Mouse (Mus musculus) CH12.LX (cell line): ENCODE measurements around the gene Ddah1. TPM values are rescaled to one million over a fixed set of nuclear protein-coding genes. Genes with fewer than 3 reads are reported as not detected.

ENCODE experiments used
- DNase-seq: peaks from one replicate; pipeline ENCODE4 v3.0.0-alpha.2; 2013; ENCODE audit errors: extremely low read depth
- H3K27ac ChIP-seq: 2 replicates; pipeline ENCODE4 v1.5.1; 2012; ENCODE audit warnings: low read depth, mild to moderate bottlenecking, control low read depth, moderate library complexity; ENCODE audit not compliant: insufficient read depth
- H3K27me3 ChIP-seq: replicated peaks from 2 replicates; pipeline ENCODE3; 2012; ENCODE audit warnings: inconsistent platforms
- H3K36me3 ChIP-seq, 2 experiments: replicated peaks in 1 of 2; 2 replicates each; pipeline versions ENCODE3 to v1.6.1; 2012; ENCODE audit warnings: inconsistent platforms in 1 of 2, low read length in 1 of 2, mild to moderate bottlenecking in 1 of 2, mixed read lengths in 1 of 2, moderate library complexity in 1 of 2; ENCODE audit not compliant: control insufficient read depth in 1 of 2, insufficient read depth in 1 of 2
- H3K4me1 ChIP-seq, 2 experiments: 2 replicates each; pipeline ENCODE4 v1.6.1; 2012; ENCODE audit warnings: inconsistent platforms in 1 of 2, moderate library complexity in 1 of 2; ENCODE audit not compliant: insufficient read depth in 2 of 2, control insufficient read depth in 1 of 2
- H3K4me2 ChIP-seq: 2 replicates; pipeline ENCODE4 v1.6.1; 2012; ENCODE audit warnings: low read depth, mild to moderate bottlenecking, control low read depth; ENCODE audit not compliant: poor library complexity, insufficient read depth, severe bottlenecking
- H3K4me3 ChIP-seq, 3 experiments: fragments of 150-350 bp in 1 of 3; sonication (generic) in 1 of 3; replicated peaks in 1 of 3; 2 replicates each; pipeline versions ENCODE3 to v1.5.1; 2011 to 2012; ENCODE audit warnings: low read depth in 2 of 3, low read length in 2 of 3, mild to moderate bottlenecking in 2 of 3, moderate library complexity in 2 of 3, control low read depth in 1 of 3, improper control_type of control experiment in 1 of 3, inconsistent platforms in 1 of 3, mixed read lengths in 1 of 3; ENCODE audit not compliant: poor library complexity in 1 of 3
- H3K79me2 ChIP-seq: replicated peaks from 2 replicates; pipeline ENCODE4 v1.6.1; 2012; ENCODE audit warnings: mild to moderate bottlenecking, moderate library complexity; ENCODE audit not compliant: control insufficient read depth, poor library complexity, insufficient read depth, severe bottlenecking; ENCODE audit errors: extremely low read depth
- H3K9ac ChIP-seq: 2 replicates; pipeline ENCODE4 v1.6.1; 2012; ENCODE audit warnings: low read depth, mild to moderate bottlenecking, control low read depth, moderate library complexity; ENCODE audit not compliant: insufficient read depth
- H3K9me3 ChIP-seq: replicated peaks from 2 replicates; pipeline ENCODE3; 2012; ENCODE audit warnings: low read length, inconsistent platforms, mixed read lengths
- CTCF ChIP-seq, 2 experiments: IDR thresholded peaks in 1 of 2; conservative IDR thresholded peaks in 1 of 2; 2 replicates each; pipeline ENCODE4 v1.5.1; 2011 to 2012; ENCODE audit warnings: low read depth in 2 of 2, low read length in 2 of 2, improper control_type of control experiment in 1 of 2, inconsistent platforms in 1 of 2, mild to moderate bottlenecking in 1 of 2, moderate library complexity in 1 of 2
- E2F4 ChIP-seq: IDR thresholded peaks from 2 replicates; pipeline ENCODE4 v1.6.1; 2011; ENCODE audit warnings: low read depth, low read length, improper control_type of control experiment; ENCODE audit not compliant: insufficient replicate concordance
- ELF1 ChIP-seq: IDR thresholded peaks from 2 replicates; pipeline ENCODE4 v1.6.1; 2014; ENCODE audit warnings: low read depth, mild to moderate bottlenecking, inconsistent platforms, low read length, improper control_type of control experiment
- EP300 ChIP-seq: IDR thresholded peaks from 2 replicates; pipeline ENCODE4 v1.6.1; 2011; ENCODE audit warnings: low read length, improper control_type of control experiment
- ETS1 ChIP-seq: conservative IDR thresholded peaks from 2 replicates; pipeline ENCODE4 v1.6.1; 2012; ENCODE audit warnings: low read depth, mild to moderate bottlenecking, inconsistent platforms, low read length, improper control_type of control experiment, moderate library complexity
- GABPA ChIP-seq: IDR thresholded peaks from 2 replicates; pipeline ENCODE4 v1.6.1; 2012; ENCODE audit warnings: low read depth, low read length, improper control_type of control experiment, inconsistent platforms; ENCODE audit not compliant: insufficient replicate concordance
- HCFC1 ChIP-seq: IDR thresholded peaks from 2 replicates; pipeline ENCODE4 v1.6.1; 2012; ENCODE audit warnings: low read depth, mild to moderate bottlenecking, inconsistent platforms, low read length, improper control_type of control experiment
- IRF4 ChIP-seq: IDR thresholded peaks from 2 replicates; pipeline ENCODE4 v1.6.1; 2014; ENCODE audit warnings: low read depth, mild to moderate bottlenecking, inconsistent platforms, low read length, improper control_type of control experiment
- JUN ChIP-seq: IDR thresholded peaks from 2 replicates; pipeline ENCODE4 v1.6.1; 2011; ENCODE audit warnings: low read depth, mild to moderate bottlenecking, low read length, improper control_type of control experiment, moderate library complexity; ENCODE audit not compliant: insufficient read depth
- JUND ChIP-seq: conservative IDR thresholded peaks from 2 replicates; pipeline ENCODE4 v1.6.1; 2011; ENCODE audit warnings: low read depth, low read length, improper control_type of control experiment
- MAFK ChIP-seq: IDR thresholded peaks from 2 replicates; pipeline ENCODE4 v1.6.1; 2011; ENCODE audit warnings: low read length, improper control_type of control experiment; ENCODE audit not compliant: insufficient replicate concordance
- MAX ChIP-seq: IDR thresholded peaks from 2 replicates; pipeline ENCODE4 v1.6.1; 2011; ENCODE audit warnings: low read length, improper control_type of control experiment
- MAZ ChIP-seq: IDR thresholded peaks from 2 replicates; pipeline ENCODE4 v1.6.1; 2012; ENCODE audit warnings: low read depth, mild to moderate bottlenecking, inconsistent platforms, low read length, improper control_type of control experiment, moderate library complexity
- NELFE ChIP-seq: IDR thresholded peaks from 2 replicates; pipeline ENCODE4 v1.6.1; 2011; ENCODE audit warnings: low read depth, low read length, improper control_type of control experiment
- NRF1 ChIP-seq: IDR thresholded peaks from 2 replicates; pipeline ENCODE4 v1.6.1; 2014; ENCODE audit warnings: low read depth, mild to moderate bottlenecking, inconsistent platforms, low read length, improper control_type of control experiment, moderate library complexity
- PAX5 ChIP-seq: IDR thresholded peaks from 2 replicates; pipeline ENCODE4 v1.6.1; 2012; ENCODE audit warnings: low read length, inconsistent platforms, mixed read lengths
- POLR2A ChIP-seq: IDR thresholded peaks from 2 replicates; pipeline ENCODE4 v1.6.1; 2011; ENCODE audit warnings: low read depth, mild to moderate bottlenecking, improper control_type of control experiment, low read length
- POLR2AphosphoS2 ChIP-seq: IDR thresholded peaks from 2 replicates; pipeline ENCODE4 v1.6.1; 2011; ENCODE audit warnings: low read depth, low read length, improper control_type of control experiment
- RAD21 ChIP-seq: IDR thresholded peaks from 2 replicates; pipeline ENCODE4 v1.6.1; 2011; ENCODE audit warnings: low read depth, mild to moderate bottlenecking, low read length, improper control_type of control experiment, moderate library complexity
- RCOR1 ChIP-seq: conservative IDR thresholded peaks from 2 replicates; pipeline ENCODE4 v1.6.1; 2012; ENCODE audit warnings: low read depth, mild to moderate bottlenecking, inconsistent platforms, low read length, improper control_type of control experiment
- SIN3A ChIP-seq: IDR thresholded peaks from 2 replicates; pipeline ENCODE4 v1.6.1; 2012; ENCODE audit warnings: low read length, improper control_type of control experiment, inconsistent platforms
- SMC3 ChIP-seq: IDR thresholded peaks from 2 replicates; pipeline ENCODE4 v1.6.1; 2011; ENCODE audit warnings: low read depth, low read length, improper control_type of control experiment
- TBP ChIP-seq: conservative IDR thresholded peaks from 2 replicates; pipeline ENCODE4 v1.6.1; 2011; ENCODE audit warnings: low read depth, low read length, improper control_type of control experiment
- UBTF ChIP-seq: IDR thresholded peaks from 2 replicates; pipeline ENCODE4 v1.6.1; 2012; ENCODE audit warnings: low read depth, mild to moderate bottlenecking, inconsistent platforms, low read length, improper control_type of control experiment, moderate library complexity
- USF1 ChIP-seq: IDR thresholded peaks from 2 replicates; pipeline ENCODE4 v1.6.1; 2014; ENCODE audit warnings: low read depth, mild to moderate bottlenecking, inconsistent platforms, low read length, improper control_type of control experiment
- ZKSCAN1 ChIP-seq: IDR thresholded peaks from 2 replicates; pipeline ENCODE4 v1.6.1; 2012; ENCODE audit warnings: low read depth, inconsistent platforms, low read length, improper control_type of control experiment, borderline replicate concordance
- ZMIZ1 ChIP-seq: IDR thresholded peaks from 2 replicates; pipeline ENCODE4 v1.6.1; 2012; ENCODE audit warnings: low read depth, mild to moderate bottlenecking, inconsistent platforms, low read length, improper control_type of control experiment
- ZNF384 ChIP-seq: IDR thresholded peaks from 2 replicates; pipeline ENCODE4 v1.6.1; 2012; ENCODE audit warnings: low read depth, low read length, improper control_type of control experiment, inconsistent platforms
- dilution Hi-C: fragments of 300-500 bp; cut with MboI; formaldehyde crosslinking; loops from 2 replicates; pipeline ENCODE4 v1.14.3; 2020; ENCODE audit warnings: low sequenced_read_pairs; ENCODE audit not compliant: extremely low pct_unique_long_range_greater_than_20kb, extremely low pct_ligation_motif_present
- in situ Hi-C: fragments of 300-500 bp; cut with MboI; formaldehyde crosslinking; loops from 3 replicates; pipeline ENCODE4 v1.14.3; 2019; ENCODE audit warnings: low sequenced_read_pairs, low pct_ligation_motif_present, low pct_unique_long_range_greater_than_20kb, mixed read lengths
- polyA plus RNA-seq: library from polyadenylated mRNA; unstranded; fragments of >175 nt; gene quantifications from 2 replicates; pipeline ENCODE4 v1.2.1, GENCODE M21; 2012; ENCODE audit warnings: low read depth; ENCODE audit not compliant: insufficient read length
- total RNA-seq, 2 experiments: library from RNA; depleted of rRNA; stranded (reverse); fragments of 300-350 nt in 1 of 2; fragments of >200 nt in 1 of 2; gene quantifications; 2 replicates each; pipeline ENCODE4 v1.2.3; 2012 to 2014

The Ddah1 gene
- total and polyA plus RNA-seq, 3 experiments: not detected

GRCm38 (mm10) chr3:145763642-145763972, 5.1 kb downstream of the Ddah1 start:
- DNase-seq: no peak
- H3K9me3 ChIP-seq: peaks cover 2% of the 10 kb centered on the region
- dilution Hi-C loops: no loop called here
- TF ChIP-seq SMC3: no peak
- TF ChIP-seq ZMIZ1: no peak
- TF ChIP-seq JUN: no peak
- no peak for TF ChIP-seq RCOR1
- no peak for TF ChIP-seq MAZ
- no peak for TF ChIP-seq ELF1
- no peak for TF ChIP-seq EP300
- TF ChIP-seq ETS1: no peak
- no peak for TF ChIP-seq ZKSCAN1
- TF ChIP-seq CTCF (conservative IDR thresholded peaks at IDR 0.05 in 1 of 2, IDR thresholded peaks at IDR 0.05 in 1 of 2; ENCODE audit: low read depth in 2 of 2, low read length in 2 of 2): no peak
- no peak for TF ChIP-seq MAFK
- TF ChIP-seq ZNF384: no peak
- in situ Hi-C loops: no loop called here
- H3K79me2 ChIP-seq: no peaks in the 10 kb centered on the region
- H3K36me3 ChIP-seq: no peaks in the 10 kb centered on the region
- H3K4me3 ChIP-seq: no peak overlapping the region
- H3K4me1 ChIP-seq: no peaks in the 10 kb centered on the region
- no peak overlapping the region for H3K9ac ChIP-seq
- no peak overlapping the region for H3K4me2 ChIP-seq
- no peaks in the 10 kb centered on the region for H3K27me3 ChIP-seq
- H3K27ac ChIP-seq: no peak overlapping the region

- H3K79me2 ChIP-seq: no peaks in the 10 kb centered on the region
- H3K4me3 ChIP-seq: no peak overlapping the region
- TF ChIP-seq POLR2A: no peak
- TF ChIP-seq NELFE: no peak
- no peak for TF ChIP-seq PAX5
- no peak for TF ChIP-seq MAZ
- TF ChIP-seq ETS1: no peak
- no peak overlapping the region for H3K4me2 ChIP-seq
- H3K36me3 ChIP-seq: no peaks in the 10 kb centered on the region
- no peak overlapping the region for H3K27ac ChIP-seq
- H3K27me3 ChIP-seq: no peaks in the 10 kb centered on the region
- in situ Hi-C loops (no loop called here), dilution Hi-C loops (no loop called here)
- no peaks in the 10 kb centered on the region for H3K4me1 ChIP-seq
- no peaks in the 10 kb centered on the region for H3K9me3 ChIP-seq
- H3K9ac ChIP-seq: no peak overlapping the region
- DNase-seq: no peak
Measured at GRCm38 (mm10) chr3:145764416-145764815, 5.9 kb downstream of the Ddah1 start.

DNA sequence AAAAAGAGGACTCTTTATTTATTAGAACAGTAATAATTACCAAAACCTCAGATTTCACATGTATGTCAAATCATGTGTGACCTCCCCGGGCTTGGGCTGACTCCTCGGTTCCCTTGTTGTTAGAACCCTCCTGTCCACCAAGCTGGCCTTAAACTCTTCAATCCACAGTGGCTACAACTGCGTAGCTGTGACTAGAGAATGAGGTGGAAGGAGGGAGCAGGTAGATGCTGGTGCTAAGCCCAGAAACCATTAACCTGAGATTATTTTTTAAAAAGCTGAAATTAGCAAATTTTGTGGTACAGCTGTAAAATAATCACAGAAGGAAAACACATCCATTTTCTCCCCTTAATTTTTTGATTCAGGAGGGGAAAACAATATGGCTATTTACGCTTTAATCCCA, 10.0 kb downstream of the Ddah1 start:
- H3K4me2 ChIP-seq: no peak overlapping the region
- no peak overlapping the region for H3K4me3 ChIP-seq
- no peak overlapping the region for H3K9ac ChIP-seq
- in situ Hi-C loops (no loop called here), dilution Hi-C loops (no loop called here)
- no peak for DNase-seq
- no peaks in the 10 kb centered on the region for H3K9me3 ChIP-seq
- H3K4me1 ChIP-seq: no peaks in the 10 kb centered on the region
- H3K27ac ChIP-seq: no peak overlapping the region
- TF ChIP-seq IRF4: no peak
- no peak for TF ChIP-seq ETS1
- TF ChIP-seq HCFC1: no peak
- TF ChIP-seq MAX: no peak
- no peak for TF ChIP-seq CTCF (conservative IDR thresholded peaks at IDR 0.05 in 1 of 2, IDR thresholded peaks at IDR 0.05 in 1 of 2; ENCODE audit: low read depth in 2 of 2, low read length in 2 of 2)
- TF ChIP-seq MAFK: no peak
- TF ChIP-seq E2F4: no peak
- TF ChIP-seq SMC3: no peak
- TF ChIP-seq POLR2AphosphoS2: no peak
- no peak for TF ChIP-seq SIN3A
- TF ChIP-seq JUND: no peak
- no peak for TF ChIP-seq USF1
- no peak for TF ChIP-seq TBP
- no peak for TF ChIP-seq JUN
- no peak for TF ChIP-seq PAX5
- no peak for TF ChIP-seq NRF1
- no peak for TF ChIP-seq UBTF
- no peak for TF ChIP-seq GABPA
- TF ChIP-seq RAD21: no peak
- TF ChIP-seq, all 38 proteins: peak for 0
- Histone ChIP-seq H3K79me2 (no peaks in the 10 kb centered on the region), H3K36me3 (no peaks in the 10 kb centered on the region), H3K27me3 (no peaks in the 10 kb centered on the region)
